Mouse (Mus musculus): Measurements from ENCODE around the gene C130079G13Rik. TPM values are rescaled to one million over a fixed set of nuclear protein-coding genes. Genes with fewer than 3 reads are reported as not detected.
"Not testable (repeated sequence)": the region's sequence is repeated elsewhere in the genome, so short reads cannot be mapped to it uniquely, and the experiment has no call there.

Gene C130079G13Rik
- not detected for total RNA-seq (2021)
- long read RNA-seq, experiment 1: 0 reads
- long read RNA-seq, experiment 2: 0 reads

DNA sequence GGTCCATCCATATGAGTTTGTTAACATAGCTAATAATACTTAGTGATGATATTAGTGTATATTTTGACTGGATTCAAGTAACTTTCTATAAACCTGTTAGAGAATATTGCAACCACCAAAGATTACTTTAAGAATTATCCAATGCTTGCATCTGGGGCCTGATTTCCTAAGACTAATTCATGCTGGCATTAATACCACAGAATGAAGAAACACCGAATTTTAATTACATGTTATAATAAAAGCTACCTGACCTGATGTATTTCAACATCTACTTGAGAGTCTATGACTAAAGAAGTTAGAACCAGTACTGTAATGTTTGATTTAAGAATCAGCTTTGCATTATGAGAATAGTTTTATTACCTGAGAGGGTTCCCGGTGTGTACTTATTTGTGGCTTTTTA is at the start of gene C130079G13Rik:
Gene C130079G13Rik, plus strand, starts transcription at position 301 of the 400 bp plus-strand sequence.
- DNase-seq (ENCODE audit: low spot score in 2 of 2): no peak

- not testable (repeated sequence) for DNase-seq (ENCODE audit: low spot score in 2 of 2)
Observed at GRCm38 (mm10) chr3:59877601-59878000, 47.4 kb upstream of the C130079G13Rik start.

DNA sequence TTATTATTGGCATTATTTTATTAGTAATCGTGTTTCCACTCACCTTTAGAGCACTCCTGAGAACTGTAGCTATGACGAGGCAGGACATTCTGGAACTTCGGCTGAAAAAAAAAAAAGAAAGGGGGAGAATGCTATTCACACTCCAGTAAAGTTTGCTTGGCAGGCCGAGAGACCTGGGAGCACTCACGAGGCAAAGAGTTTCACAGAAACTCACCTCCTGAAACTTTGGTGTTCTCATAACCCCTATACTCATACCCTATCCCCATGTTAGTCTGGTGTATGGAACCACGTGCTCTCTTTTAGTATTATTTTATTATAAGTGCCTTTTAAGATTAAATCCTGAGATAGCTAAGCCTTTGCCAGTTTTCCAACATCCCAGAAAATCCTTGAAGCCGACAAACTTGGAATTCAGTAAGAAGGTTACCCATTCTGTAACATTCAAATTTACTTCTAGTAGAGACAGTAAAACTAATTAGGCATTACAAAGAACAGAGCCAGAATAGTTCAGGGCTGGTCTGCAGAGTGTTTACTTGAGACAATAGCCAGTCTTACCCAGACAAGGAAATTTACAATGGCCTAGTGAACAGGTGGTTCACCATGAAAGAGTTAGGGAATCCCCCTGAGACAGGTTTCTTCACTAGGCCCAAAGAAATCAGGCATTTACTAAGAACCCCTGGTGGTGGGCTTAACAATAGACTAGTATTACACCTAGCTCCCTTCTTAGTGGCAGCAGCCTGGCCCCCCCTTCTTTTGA is 45.0 kb upstream of the C130079G13Rik start:
- not testable (repeated sequence) for DNase-seq (ENCODE audit: low spot score in 2 of 2)

GRCm38 (mm10) chr3:59893276-59893675 is 31.7 kb upstream of the C130079G13Rik start:
- DNase-seq (ENCODE audit: low spot score in 2 of 2): no peak

GRCm38 (mm10) chr3:59934621-59935020 is 9.6 kb downstream of the C130079G13Rik start:
- DNase-seq (ENCODE audit: low spot score in 2 of 2): no peak

DNA sequence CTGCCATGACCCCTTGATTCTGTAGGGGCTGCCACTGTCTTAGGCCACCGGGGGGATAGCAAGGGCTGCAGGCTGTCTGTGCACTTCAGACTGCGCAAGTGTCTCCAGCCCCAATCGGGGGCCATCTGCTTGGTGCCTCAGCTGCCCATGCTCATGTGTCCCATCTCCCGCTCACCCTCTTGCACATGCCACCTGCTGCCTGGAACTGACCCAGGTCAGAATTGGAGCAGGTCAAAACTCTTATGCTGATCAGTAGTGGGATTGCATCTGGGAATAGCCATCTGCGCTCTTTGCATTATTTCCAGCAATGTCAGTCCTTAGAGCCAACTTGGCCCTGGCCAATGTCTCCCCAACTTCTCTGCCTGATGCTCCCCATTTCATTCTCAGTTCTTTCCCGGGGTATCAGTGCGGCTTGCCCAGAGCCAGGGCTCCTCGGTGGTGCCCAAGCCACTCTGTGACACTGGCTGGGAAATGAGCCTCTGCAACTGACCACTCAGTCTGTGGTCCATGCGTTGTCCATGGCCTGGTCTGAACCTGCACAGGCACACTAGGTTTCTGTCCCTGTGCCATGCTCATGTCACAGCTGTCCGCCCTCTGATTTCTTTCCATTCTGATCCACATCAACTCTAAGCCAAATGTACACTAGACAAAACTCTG is 22.4 kb downstream of the C130079G13Rik start:
- DNase-seq (ENCODE audit: low spot score in 2 of 2): no peak

- no peak for DNase-seq (ENCODE audit: low spot score in 2 of 2)
Observed at GRCm38 (mm10) chr3:59970891-59971290, 45.9 kb downstream of the C130079G13Rik start.

DNA sequence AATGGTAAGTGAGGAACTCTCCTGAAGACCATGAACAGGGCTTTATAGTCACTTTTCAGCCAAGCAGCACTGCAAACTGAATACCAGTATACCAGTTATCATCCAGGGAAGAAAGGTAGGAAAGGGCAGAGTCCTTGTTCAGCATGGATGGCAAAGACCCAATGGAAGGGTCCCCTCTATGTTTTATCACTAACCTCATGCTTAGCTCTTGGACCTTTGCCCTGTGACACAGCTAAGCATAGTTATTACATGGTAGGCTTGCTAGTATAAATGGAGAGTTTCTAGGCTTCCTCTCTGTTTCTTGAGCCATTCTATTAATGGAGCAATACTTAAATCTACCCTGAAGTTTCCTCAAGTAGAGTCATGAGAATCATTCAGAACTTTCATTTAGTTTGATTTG is 49.6 kb downstream of the C130079G13Rik start:
- no peak for DNase-seq (ENCODE audit: low spot score in 2 of 2)

Other genes with a start within 250 kb of the C130079G13Rik start
- gene Gm5538, start 195.4 kb upstream of the C130079G13Rik start, total RNA-seq (2021): not detected
- not detected for gene Gm8298, start 64.2 kb upstream of the C130079G13Rik start, total RNA-seq (2021)
- not detected for gene Aadacl2, start 81.5 kb downstream of the C130079G13Rik start, total RNA-seq (2021)
- not detected for gene Aadac, start 100.5 kb downstream of the C130079G13Rik start, total RNA-seq (2021)
- not detected for gene Sucnr1, start 156.7 kb downstream of the C130079G13Rik start, total RNA-seq (2021)

Data from left cerebral cortex, adult 18-20 months (tissue).